Mouse (Mus musculus) retina, postnatal 1 day (tissue): ENCODE results near the gene Fiz1.
"Not testable (repeated sequence)": the region's sequence is repeated elsewhere in the genome, so short reads cannot be mapped to it uniquely, and the experiment has no call there.

ENCODE experiments used
- DNase-seq: peaks from one replicate; pipeline ENCODE4 v3.0.0-alpha.2; 2012

Gene Fiz1

DNA sequence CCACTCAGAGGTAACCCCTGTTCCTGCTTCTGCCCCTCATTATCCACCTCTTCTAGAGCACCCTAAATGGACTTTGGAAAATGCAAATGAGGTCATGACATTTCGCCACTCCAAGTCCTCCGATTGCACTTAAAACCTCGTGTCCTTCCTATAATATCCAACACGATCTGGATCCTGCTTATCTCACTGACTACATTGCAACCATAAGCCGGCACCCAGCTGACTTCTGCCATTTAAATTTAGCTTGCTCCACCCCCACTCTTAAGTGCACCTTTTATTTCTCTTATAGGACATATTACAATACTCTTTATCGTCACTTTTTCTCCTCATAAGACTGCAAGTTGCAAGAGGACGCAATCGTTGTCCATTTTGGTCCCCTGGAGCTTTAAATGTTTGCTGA lies 23.0 kb upstream of the Fiz1 start:
- DNase-seq = no peak

DNA sequence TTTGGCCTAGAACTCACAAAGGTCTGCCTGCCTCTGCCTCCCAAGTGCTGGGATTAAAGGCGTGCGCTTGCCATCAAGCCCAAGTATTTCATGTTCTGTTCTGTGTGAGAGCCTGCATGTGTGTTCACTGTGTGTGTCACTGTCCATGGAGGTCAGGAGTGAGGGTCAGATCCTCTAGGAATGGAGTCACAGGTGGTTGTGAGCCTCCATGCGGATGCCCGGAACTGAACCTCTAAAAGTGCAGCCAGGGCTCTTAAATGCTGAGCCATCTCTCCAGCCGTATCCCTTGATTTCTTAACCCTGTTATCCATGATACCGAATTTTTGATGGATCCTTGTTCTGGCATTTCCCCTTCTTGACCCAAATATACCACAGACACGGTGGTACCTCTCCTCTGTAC lies 22.5 kb upstream of the Fiz1 start:
- DNase-seq = no peak

DNA sequence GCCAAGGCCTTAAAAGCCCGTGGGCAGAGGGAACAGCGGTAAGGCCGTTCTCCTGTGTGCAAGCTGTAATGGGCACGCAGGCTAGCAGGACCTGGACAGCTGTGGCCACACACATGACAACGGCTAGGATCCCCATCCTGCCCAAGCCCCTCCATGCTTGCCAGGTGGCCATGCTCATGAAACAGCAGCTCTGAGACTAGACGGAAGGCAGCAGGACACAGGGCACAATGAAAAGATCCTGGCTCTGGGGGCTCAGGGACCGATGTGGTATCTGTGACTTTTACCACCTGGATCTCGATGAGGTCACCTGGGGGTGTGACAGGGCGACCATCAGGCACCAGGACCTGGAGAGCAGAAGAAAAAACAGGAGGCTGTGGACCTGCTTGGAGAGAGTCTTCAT lies 21.6 kb upstream of the Fiz1 start:
- no peak for DNase-seq

DNA sequence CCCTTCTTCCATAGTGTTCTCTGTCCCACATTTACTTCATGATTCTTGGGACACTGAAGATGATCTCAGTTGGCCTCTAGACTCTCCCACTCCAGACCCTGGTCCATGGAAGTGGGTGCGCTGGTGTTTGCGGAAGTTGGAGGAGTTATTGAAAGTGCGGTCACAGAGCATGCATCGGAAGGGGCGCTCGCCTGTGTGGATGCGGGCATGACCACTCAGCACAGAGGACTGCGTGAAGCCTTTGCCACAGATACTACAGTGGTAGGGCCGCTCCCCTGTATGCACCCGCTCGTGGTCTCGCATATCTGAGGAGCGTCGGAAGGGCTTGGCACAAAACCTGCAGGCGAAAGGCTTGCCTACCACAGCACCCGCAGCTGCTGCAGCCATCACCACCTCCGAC lies 21.1 kb upstream of the Fiz1 start:
- DNase-seq = no peak

- DNase-seq = no peak
Measured at GRCm38 (mm10) chr7:5033818-5034217, 19.3 kb upstream of the Fiz1 start, which contains the start of gene 4632433K11Rik. Gene 4632433K11Rik (plus strand): TSS chr7:5034118.

DNA sequence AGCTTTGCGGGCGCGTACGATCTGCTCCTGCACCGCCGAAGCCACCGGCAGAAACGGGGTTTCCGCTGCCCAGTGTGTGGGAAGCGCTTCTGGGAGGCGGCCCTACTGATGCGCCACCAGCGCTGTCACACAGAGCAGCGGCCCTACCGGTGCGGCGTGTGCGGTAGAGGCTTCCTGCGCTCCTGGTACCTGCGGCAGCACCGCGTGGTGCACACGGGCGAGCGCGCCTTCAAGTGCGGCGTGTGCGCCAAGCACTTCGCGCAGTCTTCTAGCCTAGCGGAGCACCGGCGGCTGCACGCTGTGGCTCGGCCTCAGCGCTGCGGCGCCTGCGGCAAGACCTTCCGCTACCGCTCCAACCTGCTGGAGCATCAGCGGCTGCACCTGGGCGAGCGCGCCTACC lies 17.0 kb upstream of the Fiz1 start:
- DNase-seq = no peak

- DNase-seq = no peak
Measured at GRCm38 (mm10) chr7:5030554-5031275, 16.2 kb upstream of the Fiz1 start.

DNA sequence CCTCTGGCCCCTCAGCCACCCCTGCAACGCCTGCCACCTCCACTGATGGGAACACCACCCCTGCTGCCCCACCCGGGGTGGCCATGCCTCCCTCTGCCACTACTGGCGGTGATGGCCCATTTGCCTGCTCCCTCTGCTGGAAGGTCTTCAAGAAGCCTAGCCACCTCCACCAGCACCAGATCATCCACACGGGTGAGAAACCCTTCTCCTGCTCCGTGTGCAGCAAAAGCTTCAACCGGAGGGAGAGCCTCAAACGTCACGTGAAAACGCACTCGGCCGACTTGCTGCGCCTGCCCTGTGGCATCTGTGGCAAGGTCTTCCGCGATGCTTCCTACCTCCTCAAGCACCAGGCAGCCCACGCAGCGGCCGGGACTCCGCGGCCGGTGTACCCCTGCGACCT lies 15.4 kb upstream of the Fiz1 start:
- DNase-seq = no peak

GRCm38 (mm10) chr7:5029543-5029942 lies 15.0 kb upstream of the Fiz1 start:
- DNase-seq = no peak

- DNase-seq = no peak
Measured at GRCm38 (mm10) chr7:5021197-5021596, 6.7 kb upstream of the Fiz1 start.

GRCm38 (mm10) chr7:5020685-5021084 lies 6.2 kb upstream of the Fiz1 start:
- no peak for DNase-seq

- DNase-seq = peak; percentile 99
Measured at GRCm38 (mm10) chr7:5020000-5020681, 5.6 kb upstream of the Fiz1 start, which contains the start of the genes Zfp865 and Ccdc106. Gene Zfp865 (plus strand): TSS chr7:5020376. Gene Ccdc106 (plus strand): TSS chr7:5020553.

DNA sequence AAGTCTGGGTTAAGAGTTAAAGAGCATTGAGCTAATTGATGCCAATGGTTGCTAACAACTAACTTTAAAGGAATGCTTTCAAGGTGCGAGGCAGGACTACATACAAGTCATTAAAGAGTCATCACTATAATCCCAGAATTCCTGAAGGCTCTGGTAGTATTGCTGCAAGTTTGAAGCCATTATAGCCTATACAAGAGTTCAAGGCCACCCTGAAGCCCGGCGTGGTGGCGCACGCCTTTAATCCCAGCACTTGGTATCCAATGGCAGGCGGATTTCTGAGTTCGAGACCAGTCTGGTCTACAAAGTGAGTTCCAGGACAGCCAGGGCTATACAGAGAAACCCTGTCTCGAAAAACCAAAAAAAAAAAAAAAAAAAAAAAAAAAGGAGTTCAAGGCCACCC lies 5.1 kb upstream of the Fiz1 start:
- DNase-seq = not testable (repeated sequence)

DNA sequence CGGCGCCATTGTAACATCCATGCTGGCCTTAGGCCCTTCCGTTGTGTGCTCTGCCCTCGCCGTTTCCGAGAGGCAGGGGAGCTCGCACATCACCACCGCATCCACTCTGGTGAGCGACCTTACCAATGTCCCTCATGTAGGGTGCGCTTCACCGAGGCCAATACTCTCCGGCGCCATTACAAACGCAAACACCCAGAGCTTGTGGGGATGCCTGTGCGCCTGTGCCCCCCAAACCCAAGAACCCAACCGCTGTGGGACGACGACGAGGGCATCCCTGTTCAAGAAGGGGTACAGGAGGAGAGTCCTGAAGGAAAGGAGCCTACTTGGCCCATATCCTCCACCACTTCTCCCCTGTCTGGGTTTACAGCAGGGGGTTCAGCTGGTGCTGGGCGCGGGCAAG lies 3.4 kb upstream of the Fiz1 start:
- DNase-seq = no peak

GRCm38 (mm10) chr7:5017352-5017751 lies 2.9 kb upstream of the Fiz1 start:
- no peak for DNase-seq

DNA sequence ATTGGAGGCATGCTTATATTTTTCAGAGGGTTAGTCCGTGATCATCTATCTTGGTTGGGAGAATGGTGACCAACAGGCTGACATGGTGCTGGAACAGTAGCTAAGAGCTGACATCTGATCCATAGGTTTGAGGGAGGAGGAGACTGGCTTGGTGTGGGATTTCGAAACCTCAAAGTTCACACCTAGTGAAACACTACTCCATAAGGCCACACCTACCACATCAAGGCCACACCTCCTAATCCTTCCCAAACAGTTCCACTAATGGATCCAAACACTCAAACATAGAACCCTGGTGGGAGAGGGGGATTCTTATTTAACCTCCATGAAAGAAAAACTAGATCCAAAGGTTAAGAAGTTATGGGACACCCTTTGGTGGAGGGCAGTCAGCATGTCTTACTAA lies 2.4 kb upstream of the Fiz1 start:
- DNase-seq = no peak

DNA sequence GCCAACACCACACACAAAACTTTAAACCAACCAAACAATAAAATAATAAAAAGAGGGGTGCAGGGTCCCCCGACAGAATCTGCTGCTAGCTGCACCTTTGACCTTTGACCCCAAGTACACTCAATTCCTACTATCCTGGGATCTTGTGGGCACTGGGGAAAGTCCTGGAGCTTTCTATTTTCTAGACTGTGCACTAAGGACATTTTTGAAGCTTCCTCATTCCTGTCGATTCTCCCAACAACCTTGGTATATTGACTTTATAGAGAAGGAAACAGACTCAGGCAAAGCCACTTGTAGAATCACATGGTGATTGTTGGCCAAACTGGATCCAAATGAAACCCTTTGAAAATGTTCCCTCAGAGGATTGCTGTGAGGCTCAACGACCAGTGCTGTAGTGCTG lies 1.6 kb upstream of the Fiz1 start:
- no peak for DNase-seq

DNA sequence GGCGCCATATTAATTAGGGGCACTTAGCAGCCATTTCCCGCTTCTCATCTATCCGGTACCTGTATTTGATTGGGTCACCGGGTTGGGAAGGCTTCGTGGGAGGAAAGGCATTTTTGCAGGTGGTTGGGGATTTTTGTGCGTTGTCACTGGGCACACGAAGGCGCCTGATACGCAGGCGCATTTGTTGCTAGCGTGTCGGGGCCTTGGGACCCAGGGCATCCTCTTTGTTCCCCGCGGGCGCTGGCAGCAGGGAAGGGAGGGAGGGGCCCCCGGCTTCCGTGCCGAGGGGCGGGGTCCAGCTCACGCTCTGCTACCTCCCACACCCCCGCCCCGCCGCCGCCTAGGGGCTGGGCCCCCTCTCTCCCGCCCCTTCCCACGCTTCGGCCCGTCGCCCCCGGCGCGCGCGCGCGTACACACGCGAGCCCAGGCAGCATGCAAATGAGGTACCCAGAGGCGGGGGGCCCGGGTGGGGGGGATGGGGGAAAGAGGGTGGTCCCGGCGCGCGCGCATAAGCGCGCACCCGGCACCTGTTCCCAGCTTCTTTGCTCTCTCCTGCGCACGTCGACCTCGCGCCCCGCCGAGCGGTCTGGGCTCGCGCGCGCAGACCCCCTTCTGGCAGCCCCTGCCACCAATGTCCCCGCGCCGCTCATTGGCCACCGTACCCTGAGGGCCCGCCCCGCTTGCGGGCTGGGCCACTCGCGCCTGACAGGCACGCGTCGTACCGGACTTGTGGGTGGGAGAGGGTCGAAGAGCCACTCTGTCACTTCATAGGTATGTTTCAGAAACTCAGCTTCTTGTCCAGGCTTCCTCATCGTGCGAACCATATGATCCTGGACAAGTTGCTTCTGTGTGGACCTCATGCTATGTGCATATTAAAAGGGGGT lies 863 bp upstream of the Fiz1 start, which contains the start of gene Gm44973:
Gene Gm44973, plus strand, starts transcription at position 379 of the 884 bp plus-strand sequence.
- DNase-seq = peak; percentile 98

DNA sequence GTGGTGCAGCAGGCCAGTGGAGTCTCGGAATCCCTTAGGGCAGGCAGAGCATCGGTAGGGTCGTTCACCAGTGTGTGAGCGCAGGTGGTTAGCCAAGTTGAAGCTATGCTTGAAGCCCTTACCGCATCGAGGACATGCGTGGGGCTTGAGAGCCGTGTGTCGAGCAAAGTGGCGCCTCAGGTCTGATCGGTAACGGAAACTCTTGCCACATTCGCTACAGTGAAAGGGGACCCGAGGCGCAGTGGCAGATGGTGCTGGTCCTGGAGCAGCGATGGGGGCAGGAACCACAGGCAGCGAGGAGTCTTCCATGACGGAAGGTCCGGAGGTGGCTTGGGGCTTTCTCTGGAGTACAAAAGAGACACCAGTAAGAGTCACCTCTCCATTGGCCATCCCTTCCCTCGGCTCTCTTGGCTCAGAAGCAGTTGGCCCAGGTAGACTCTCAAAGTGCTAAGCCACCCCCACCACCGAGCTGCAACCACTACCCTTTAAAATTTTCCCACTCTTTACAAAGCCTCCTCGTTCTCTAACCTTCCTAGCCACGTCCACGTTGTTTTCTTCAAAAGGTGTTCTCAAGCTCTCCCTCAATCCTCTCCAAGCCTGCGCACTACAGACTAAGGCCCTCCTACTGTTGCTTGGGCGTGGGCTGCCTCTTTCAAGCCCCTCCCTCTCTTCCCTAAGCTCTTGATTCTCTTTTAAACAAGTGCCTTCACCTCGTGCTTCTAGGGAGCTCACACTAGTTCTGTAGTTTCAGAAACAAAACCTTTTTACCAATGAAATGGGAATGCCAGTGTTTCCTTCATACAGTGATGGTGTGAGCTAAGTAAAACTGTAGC lies 1.6 kb downstream of the Fiz1 start:
- DNase-seq = no peak

DNA sequence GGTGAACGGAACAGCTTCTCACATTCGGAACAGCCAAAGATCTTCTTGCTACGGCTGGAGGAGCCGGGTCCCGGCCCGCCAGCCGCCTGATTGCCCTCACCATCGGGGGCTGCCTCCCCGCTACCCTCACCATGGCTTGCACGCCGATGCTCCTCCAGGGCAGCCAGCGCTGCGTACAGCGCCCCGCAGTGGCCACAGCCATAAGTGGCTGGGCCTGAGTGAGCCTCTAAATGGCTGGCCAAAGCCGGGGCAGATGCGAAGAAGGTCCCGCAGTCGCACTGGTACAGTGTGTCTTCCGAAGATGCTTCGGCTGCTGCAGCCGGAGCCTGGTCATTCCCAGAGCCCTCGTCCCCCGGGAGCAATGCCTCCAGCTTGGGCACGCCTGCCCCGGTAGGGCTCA lies 6.3 kb downstream of the Fiz1 start:
- DNase-seq = no peak

DNA sequence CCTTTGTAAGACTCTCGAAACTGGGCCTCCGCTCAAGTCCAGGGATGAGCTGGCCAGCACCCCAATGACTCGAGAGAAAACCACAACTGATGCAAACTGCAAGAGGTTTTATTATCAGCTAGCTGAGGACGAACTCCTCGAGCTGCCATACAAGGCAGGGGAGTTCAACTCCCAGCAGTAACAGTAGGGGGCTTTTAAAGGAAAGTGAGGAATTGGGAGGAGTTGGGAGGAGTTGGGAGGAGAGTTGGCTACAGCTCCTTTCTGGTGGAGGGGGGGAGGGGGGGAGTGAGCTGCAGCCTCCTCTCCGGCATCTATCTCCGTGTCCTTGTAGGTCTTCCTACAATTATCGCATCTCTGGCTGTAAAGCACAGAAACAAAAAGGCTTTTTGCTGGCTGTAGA lies 11.6 kb downstream of the Fiz1 start:
- not testable (repeated sequence) for DNase-seq

- DNase-seq = no peak
Measured at GRCm38 (mm10) chr7:4999876-5000275, 14.6 kb downstream of the Fiz1 start.

DNA sequence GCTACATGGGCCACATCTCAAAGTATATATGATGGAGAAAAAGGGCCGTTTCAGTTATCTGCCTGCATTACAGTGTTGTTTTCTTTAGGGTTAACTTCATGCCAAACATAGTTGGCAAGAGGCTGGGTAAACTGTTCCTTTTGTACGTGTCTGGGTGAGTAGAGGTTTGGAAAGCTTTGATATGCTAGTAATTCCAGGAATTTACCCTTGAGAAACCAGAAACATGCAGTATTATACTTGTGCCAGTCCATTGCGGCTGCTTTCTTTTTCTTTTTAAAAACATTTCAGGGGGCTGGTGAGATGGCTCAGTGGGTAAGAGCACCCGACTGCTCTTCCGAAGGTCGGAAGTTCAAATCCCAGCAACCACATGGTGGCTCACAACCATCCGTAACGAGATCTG lies 17.6 kb downstream of the Fiz1 start:
- no peak for DNase-seq
